Mouse (Mus musculus) small intestine, adult 2 months (tissue): ENCODE data around the gene Olfr339.

Experiments
- CTCF ChIP-seq: fragments of 200-500 bp; IDR thresholded peaks from 2 replicates; pipeline ENCODE4 v1.5.1; 2012; ENCODE audit warnings: low read depth, mild to moderate bottlenecking, control low read depth, inconsistent platforms, low read length, moderate library complexity, mixed read lengths; ENCODE audit not compliant: insufficient replicate concordance, insufficient read length; ENCODE audit errors: extremely low read depth
- POLR2A ChIP-seq: fragments of 200-500 bp; IDR thresholded peaks from 2 replicates; pipeline ENCODE4 v1.6.1; 2012; ENCODE audit warnings: low read depth, mild to moderate bottlenecking, control low read depth, inconsistent platforms, low read length, moderate library complexity

- TF ChIP-seq POLR2A (no peak), CTCF (no peak)
Observed at GRCm38 (mm10) chr2:36452287-36452686, 33.5 kb downstream of the Olfr339 start, which contains the start of gene Olfr340.
